Mouse (Mus musculus): Measurements from ENCODE around the gene Actl6a. TPM values are rescaled to one million over a fixed set of nuclear protein-coding genes. Genes with fewer than 3 reads are reported as not detected.
"Not testable (repeated sequence)": the region's sequence is repeated elsewhere in the genome, so short reads cannot be mapped to it uniquely, and the experiment has no call there.

Gene Actl6a
- polyA plus RNA-seq, 2 experiments from 2014 or later: 89.6 to 104 TPM

DNA sequence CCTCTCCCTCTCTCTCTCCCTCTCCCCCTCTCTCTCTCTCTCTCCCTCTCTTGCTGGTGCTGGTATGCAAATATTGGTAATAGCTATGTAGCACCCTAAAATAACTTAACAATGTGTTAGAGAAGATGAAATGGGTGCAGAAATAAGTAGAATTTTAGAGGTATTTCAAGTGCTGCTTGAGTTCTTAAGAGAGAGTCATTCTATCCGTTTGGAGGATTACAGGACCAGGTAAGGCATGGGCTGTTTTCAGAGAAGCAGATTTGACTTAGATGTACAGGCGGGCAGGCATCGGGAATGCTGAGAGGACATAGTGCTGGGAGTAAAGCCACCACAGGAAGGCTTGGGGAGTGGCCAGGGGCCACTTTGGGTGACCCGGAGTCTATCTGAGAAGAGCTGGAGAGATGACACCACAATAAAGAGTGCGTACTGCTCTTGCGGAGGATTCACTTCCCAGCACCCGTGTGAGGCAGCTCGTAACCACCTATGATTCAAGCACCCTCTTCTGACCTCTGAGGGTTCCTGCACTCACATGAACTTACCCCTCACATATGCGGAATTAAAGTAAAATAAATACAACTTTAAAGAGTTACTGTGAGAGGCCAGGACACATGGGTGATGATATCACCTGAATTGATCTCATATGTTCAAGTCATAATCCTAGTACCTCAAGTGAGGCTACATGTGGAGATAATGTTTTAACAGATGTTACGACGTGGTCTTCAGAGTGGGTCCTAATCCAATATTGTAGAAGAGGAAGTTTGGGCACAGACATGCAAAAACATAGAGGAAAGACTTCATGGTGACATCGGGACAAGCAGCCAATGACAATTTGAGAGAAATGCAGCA, 11.1 kb upstream of the Actl6a start:
- ATAC-seq: no peak

DNA sequence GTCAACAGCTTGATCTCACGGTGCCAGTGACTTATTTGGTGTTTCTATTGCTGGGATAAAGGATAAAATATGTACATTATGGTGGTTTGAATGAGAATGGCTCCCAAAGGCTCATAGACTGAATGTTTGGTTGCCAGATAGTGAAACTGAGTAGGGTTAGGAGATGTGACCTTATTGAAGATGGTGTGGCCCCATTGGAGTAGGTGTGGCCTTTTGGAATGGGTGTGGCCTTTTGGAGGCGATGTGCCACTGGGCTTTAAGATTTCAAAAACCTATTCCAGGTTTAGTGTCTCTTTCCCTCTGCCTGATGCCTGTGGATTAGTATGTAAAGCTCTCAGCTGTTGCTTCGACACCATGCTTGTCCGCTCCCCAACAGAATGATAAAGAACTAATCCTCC, 10.5 kb upstream of the Actl6a start:
- no peak for ATAC-seq

- peak; percentile 77 for ATAC-seq
These were observed 7.8 kb upstream of the Actl6a start for GRCm38 (mm10) chr3:32698228-32698863.

DNA sequence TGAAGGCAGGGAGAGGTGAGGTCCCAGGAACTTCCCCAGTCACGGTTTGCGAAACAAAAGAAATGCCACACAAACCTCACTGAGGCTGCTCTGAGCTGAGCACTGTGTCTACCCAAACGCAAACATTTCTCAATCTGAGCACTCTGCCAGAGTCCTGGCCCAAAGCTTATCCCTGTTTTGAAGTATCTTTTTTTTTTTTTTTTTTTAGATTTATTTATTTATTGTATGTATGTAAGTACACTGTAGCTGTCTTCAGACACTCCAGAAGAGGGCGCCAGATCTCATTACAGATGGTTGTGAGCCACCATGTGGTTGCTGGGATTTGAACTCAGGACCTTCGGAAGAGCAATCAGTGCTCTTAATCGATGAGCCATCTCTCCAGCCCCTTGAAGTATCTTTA, 2.1 kb upstream of the Actl6a start:
- ATAC-seq: not testable (repeated sequence)

DNA sequence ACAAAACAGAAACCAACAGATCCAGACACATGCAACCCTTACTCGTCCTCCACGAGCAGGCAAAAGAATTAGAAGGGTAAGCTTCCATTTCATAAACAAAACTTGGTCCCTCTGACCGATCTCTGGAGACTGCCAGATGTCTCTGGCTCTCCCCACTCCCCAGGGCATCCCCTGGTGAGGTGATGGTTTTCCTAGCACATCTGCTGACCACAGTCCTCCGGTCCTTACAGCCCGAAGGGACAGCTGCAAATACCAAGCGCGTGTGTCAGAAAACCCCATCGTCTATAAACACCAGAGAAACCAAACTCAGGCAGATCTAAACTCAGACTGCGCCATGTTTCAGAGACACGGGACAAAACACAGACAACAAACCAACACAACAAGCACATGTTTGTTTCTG, 1.5 kb upstream of the Actl6a start:
- not testable (repeated sequence) for ATAC-seq

- no peak for ATAC-seq
These were observed 1.9 kb downstream of the Actl6a start for GRCm38 (mm10) chr3:32708052-32708367.

DNA sequence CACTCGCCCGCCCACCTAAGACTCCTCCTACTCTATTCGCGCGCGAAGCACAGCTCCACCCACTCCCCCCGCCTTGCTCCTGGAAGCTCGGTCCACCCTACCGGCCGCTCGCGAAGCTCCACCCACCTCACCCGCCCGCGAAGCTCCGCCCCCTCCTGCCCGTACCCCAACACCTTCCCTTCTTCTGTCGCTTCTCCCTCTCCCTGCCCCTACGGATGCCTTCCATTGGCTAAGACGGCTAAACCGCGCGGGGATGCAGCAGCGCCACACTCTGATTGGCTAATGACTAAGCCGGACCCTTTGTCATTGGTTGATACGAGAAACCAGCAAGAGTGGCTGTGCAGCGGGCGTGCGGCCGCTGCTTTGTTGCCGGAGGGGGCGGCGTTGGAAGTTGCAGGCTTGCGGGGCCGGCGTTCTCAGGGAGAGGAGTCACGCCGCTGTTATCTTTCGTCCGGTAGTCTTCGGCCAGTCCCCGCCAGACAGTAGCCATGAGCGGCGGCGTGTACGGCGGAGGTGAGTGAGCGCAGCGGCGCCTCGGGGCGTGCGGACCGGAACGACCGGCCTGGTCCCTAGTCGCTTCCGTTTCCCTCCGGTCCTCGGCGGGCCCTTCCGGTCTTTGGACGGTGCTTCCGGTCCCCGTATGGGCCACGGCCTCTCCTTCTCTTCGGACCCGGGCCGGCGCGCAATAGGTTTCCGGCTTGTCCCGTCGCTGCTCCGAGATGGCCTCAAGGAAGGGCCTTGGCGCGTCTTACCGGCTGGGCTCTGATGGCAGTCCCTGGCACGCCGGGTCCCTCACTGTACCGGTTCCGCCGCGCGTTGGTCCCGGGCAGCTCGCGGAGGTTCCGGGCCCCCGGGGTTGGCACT, 2.5 kb downstream of the Actl6a start:
- ATAC-seq: peak; percentile 99

DNA sequence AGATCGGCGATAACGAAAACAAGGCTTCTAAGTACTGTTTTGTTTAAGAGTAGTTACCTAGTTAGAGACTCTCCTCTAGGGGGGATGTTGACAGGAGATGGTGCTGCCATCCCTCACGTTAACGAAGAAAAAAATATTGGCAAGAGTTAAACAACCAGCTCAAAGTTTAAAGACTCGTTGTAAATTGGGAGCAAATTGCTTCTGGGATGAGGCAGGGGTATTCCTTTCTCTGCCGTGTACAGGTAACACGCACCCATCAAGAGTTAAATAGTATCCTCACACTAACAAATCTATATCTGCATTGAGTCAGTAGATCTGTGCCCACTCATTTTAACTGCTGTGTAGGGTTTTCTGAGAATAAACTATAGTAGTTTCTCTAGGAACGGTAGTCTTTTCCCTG, 3.3 kb downstream of the Actl6a start:
- ATAC-seq: no peak

GRCm38 (mm10) chr3:32713711-32714110, 7.6 kb downstream of the Actl6a start:
- no peak for ATAC-seq

- ATAC-seq: not testable (repeated sequence)
These were observed 11.3 kb downstream of the Actl6a start for GRCm38 (mm10) chr3:32717403-32717802.

- ATAC-seq: no peak
These were observed 12.2 kb downstream of the Actl6a start for GRCm38 (mm10) chr3:32718271-32718670.

DNA sequence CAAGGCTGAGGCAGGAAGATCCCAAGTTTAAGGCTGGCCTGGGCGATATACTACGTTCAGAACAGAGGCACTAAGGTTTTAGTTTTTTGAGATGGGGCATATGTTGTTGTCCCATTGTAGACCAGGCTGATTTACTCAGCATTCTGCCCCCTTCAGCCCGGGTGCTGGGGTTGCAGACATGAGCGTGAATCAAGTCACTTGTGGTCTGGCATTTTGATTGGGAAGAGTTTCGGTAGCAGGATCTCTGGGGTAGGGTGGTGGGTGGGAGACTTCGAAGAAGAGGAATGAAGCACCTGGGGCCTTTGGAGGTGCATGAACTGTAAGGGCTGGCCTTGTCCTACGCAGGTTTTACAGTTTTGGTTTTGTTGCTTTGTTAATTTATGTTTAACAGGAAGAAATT, 18.1 kb downstream of the Actl6a start:
- no peak for ATAC-seq

DNA sequence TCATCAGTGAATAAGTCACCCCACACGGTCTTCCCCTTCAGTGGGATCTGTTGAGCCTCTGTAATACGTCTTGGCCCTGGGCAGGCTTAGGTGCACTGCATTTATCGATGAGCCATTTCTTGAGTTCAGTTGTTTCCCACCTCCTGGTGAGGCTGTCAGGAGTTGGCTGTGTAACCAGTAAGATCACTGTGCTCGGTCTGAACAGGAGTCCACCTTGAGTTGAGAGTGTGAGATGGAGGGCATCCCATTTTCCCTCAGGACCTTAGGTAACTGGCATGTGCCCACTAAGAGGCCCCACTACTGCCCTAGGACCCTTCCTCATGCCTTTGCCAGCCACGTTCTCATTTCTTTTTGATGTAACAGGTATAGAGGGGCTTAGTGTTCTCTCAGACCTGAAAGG, 19.9 kb downstream of the Actl6a start:
- ATAC-seq: no peak

- no peak for ATAC-seq
These were observed 21.8 kb downstream of the Actl6a start for GRCm38 (mm10) chr3:32727861-32728260.

GRCm38 (mm10) chr3:32736244-32737171, 30.4 kb downstream of the Actl6a start, which contains the start of gene Ndufb5:
Ndufb5 (plus strand) TSS chr3:32736990.
- ATAC-seq: peak; percentile 93

DNA sequence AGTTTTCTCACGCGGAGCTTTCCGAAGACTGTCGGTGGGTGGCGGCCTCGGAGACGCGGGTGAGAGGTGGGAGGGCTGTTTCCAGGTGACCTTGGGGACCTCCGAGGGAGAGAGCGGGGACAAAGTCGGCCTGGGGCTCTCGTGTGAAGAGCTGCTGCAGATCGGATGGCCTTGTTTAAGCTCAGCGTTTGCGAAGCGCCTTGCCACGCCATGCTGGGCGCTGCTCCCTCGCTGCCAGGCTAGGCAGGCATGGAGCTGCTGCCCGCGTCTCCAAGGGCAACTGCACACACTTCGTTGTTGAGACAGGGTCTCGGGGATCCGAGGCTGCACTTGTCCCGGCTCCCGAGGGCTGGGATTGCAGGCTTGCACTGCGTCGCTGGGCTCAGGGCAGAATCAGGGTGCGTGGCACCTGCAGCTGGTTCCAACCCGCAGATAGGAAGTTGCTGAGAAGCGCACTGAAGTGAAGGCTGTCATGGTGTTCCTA, 31.1 kb downstream of the Actl6a start, which contains the start of gene Mrpl47:
Mrpl47 (minus strand) TSS at position 434 of the 484 bp plus-strand sequence.
- peak; percentile 1 for ATAC-seq

DNA sequence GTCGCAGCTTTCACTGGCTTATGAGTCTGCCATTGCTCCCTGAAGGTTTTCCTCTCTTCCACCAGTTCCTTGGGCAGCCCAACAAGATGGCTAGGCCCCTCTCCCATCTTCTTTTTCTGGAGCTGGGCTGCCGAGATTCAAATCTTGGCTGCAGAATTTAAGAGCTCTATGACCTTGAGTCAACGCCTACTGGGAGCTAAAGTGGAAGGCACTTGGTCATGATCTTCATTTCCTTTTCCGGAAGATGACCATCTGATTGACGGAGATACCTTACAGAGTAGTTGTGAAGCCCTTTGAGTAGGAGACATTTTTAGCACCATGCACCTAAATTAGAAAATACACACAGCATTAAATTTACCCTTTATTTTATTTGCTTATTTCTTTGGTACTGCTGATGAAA, 32.5 kb downstream of the Actl6a start:
- ATAC-seq: no peak

GRCm38 (mm10) chr3:32742276-32742780, 36.2 kb downstream of the Actl6a start:
- no peak for ATAC-seq

GRCm38 (mm10) chr3:32745001-32745400, 38.9 kb downstream of the Actl6a start:
- ATAC-seq: no peak

DNA sequence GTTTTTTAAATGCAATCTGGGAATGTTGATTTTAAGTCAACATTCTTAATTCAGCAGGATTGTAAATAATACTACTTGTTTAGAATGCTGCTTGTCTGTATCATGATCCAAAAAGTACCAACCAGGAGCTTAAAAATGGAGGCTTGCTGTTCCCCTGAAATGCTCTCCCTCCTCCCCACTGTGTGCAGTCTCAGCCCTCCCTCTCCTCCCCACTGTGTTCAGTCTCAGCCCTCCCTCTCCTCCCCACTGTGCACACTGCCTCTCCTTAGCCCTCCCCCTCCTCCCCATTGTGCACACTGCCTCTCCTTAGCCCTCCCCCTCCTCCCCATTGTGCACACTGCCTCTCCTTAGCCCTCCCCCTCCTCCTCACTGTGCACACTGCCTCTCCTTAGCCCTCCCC, 39.3 kb downstream of the Actl6a start:
- not testable (repeated sequence) for ATAC-seq

DNA sequence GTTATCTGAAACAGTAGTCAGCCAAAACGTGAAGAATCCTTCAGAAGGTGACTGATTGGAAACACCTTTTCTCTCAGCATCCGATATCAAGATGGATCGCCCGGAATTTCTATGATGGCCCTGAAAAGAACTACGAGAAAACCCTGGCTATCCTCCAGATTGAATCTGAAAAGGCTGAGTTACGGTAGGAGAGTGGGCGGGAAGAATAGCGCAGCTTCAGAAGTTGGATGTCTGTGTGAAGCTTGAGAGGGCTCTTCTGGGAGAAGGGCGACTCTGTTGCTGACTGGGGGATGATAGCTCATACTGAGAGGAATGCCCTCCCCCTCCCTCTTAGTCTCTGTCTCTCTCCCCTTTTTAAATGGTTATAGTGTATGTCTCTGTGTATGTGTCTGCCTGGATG, 42.3 kb downstream of the Actl6a start:
- ATAC-seq: no peak

Data from activated CD4-positive, CD25-positive, alpha-beta regulatory T cell, adult 4 months (primary cell).